Mouse (Mus musculus) stomach, postnatal 0 days (tissue): ENCODE results near the gene Lgals8. TPM values are rescaled to one million over a fixed set of nuclear protein-coding genes. Genes with fewer than 3 reads are reported as not detected.

ENCODE experiments used
- ATAC-seq: fragments of 200-750 bp; cut with Nextera tagmentation; 2 replicates; pipeline ENCODE4 v1.8.0; 2017; ENCODE audit not compliant: low FRiP score, low TSS enrichment
- DNase-seq: peaks from one replicate; pipeline ENCODE4 v3.0.0-alpha.2; 2016; ENCODE audit warnings: low spot score
- H3K27ac ChIP-seq: fragments of 300-500 bp; sonication (generic); replicated peaks from 2 replicates; pipeline ENCODE4 v1.5.1; 2014; ENCODE audit warnings: mild to moderate bottlenecking, control low read depth
- H3K27me3 ChIP-seq: fragments of 300-500 bp; sonication (generic); 2 replicates; pipeline ENCODE4 v1.6.1; 2014; ENCODE audit warnings: low read length; ENCODE audit not compliant: control insufficient read depth, insufficient read depth
- H3K36me3 ChIP-seq: fragments of 300-500 bp; sonication (generic); 2 replicates; pipeline ENCODE4 v1.6.1; 2014; ENCODE audit warnings: low read length, mixed read lengths; ENCODE audit not compliant: control insufficient read depth, insufficient read depth
- H3K4me1 ChIP-seq: fragments of 300-500 bp; sonication (generic); replicated peaks from 2 replicates; pipeline ENCODE4 v1.6.1; 2014; ENCODE audit warnings: antibody characterized with exemption; ENCODE audit not compliant: control insufficient read depth, insufficient read depth
- H3K4me2 ChIP-seq: fragments of 300-500 bp; sonication (generic); replicated peaks from 2 replicates; pipeline ENCODE4 v1.6.1; 2014; ENCODE audit warnings: low read depth, mild to moderate bottlenecking, control low read depth, moderate library complexity
- H3K4me3 ChIP-seq: fragments of 300-500 bp; sonication (generic); 2 replicates; pipeline ENCODE4 v1.5.1; 2014; ENCODE audit warnings: low read depth, low read length, control low read depth
- H3K9ac ChIP-seq: fragments of 300-500 bp; sonication (generic); 2 replicates; pipeline ENCODE4 v1.6.1; 2014; ENCODE audit warnings: mild to moderate bottlenecking, low read length, control low read depth, mixed read lengths
- H3K9me3 ChIP-seq: fragments of 300-500 bp; sonication (generic); 2 replicates; pipeline ENCODE4 v1.6.1; 2016; ENCODE audit warnings: low read length; ENCODE audit not compliant: control insufficient read depth
- CTCF ChIP-seq: IDR thresholded peaks from 2 replicates; pipeline ENCODE4 v1.5.1; 2016; ENCODE audit warnings: antibody characterized with exemption, low read depth, mild to moderate bottlenecking, moderate library complexity
- EP300 ChIP-seq: optimal IDR thresholded peaks from 2 replicates; pipeline ENCODE3; 2016; ENCODE audit warnings: antibody characterized with exemption
- WGBS: fragments of 180-500 bp; shearing (Covaris S2); extraction: QIAGEN DNeasy Blood & Tissue Kit; methylation state at CpG from one replicate; pipeline ENCODE4 v1.1.7; 2014; 5-methylcytosine and 5-hydroxymethylcytosine counted together
- polyA plus RNA-seq: library from polyadenylated mRNA; unstranded; fragments of >200 nt; fragmentation: Nextera tagmentation; extraction: Ambion mirVana; gene quantifications from 2 replicates; pipeline ENCODE4 v1.2.1, GENCODE M21; 2015

The Lgals8 gene
- polyA plus RNA-seq, 1 experiment from 2014 or later, result 24.0 TPM

GRCm38 (mm10) chr13:12456711-12457110 is 8.0 kb downstream of the Lgals8 start:
- WGBS, result 84% methylated on average over 7 of the region's 7 CpGs
- Histone ChIP-seq H3K9ac (no peak overlapping the region), H3K4me3 (no peak overlapping the region), H3K4me1 (no peaks in the 10 kb centered on the region), H3K27ac (no peak overlapping the region), H3K4me2 (no peak overlapping the region), H3K27me3 (no peaks in the 10 kb centered on the region), H3K9me3 (no peaks in the 10 kb centered on the region), H3K36me3 (peaks cover 9% of the 10 kb centered on the region; the same call in 1 of the 2 replicates)
- DNase-seq, result no peak
- TF ChIP-seq CTCF (no peak), EP300 (no peak)
- no peak for ATAC-seq

GRCm38 (mm10) chr13:12454686-12455390 is 9.9 kb downstream of the Lgals8 start:
- Histone ChIP-seq H3K36me3 (peaks cover 13% of the 10 kb centered on the region; the same call in 1 of the 2 replicates), H3K27ac (no peak overlapping the region), H3K4me2 (no peak overlapping the region), H3K9ac (no peak overlapping the region), H3K4me1 (no peaks in the 10 kb centered on the region), H3K4me3 (no peak overlapping the region), H3K9me3 (no peaks in the 10 kb centered on the region), H3K27me3 (no peaks in the 10 kb centered on the region)
- WGBS, result 78% methylated on average over 7 of the region's 7 CpGs
- ATAC-seq (no peak), DNase-seq (no peak)
- TF ChIP-seq CTCF (no peak), EP300 (no peak)

GRCm38 (mm10) chr13:12453150-12453549 is 11.6 kb downstream of the Lgals8 start:
- no peak overlapping the region for H3K27ac ChIP-seq
- H3K4me1 ChIP-seq, result no peaks in the 10 kb centered on the region
- no peak for ATAC-seq
- no peak overlapping the region for H3K4me3 ChIP-seq
- WGBS, result 89% methylated on average over 14 of the region's 14 CpGs
- no peak for DNase-seq
- peaks cover 13% of the 10 kb centered on the region; the same call in 1 of the 2 replicates for H3K36me3 ChIP-seq
- no peaks in the 10 kb centered on the region for H3K9me3 ChIP-seq
- H3K4me2 ChIP-seq, result no peak overlapping the region
- no peaks in the 10 kb centered on the region for H3K27me3 ChIP-seq
- TF ChIP-seq EP300 (no peak), CTCF (no peak)
- H3K9ac ChIP-seq, result no peak overlapping the region

GRCm38 (mm10) chr13:12442008-12442587 is 22.6 kb downstream of the Lgals8 start:
- 45% methylated on average over 2 of the region's 2 CpGs for WGBS

GRCm38 (mm10) chr13:12440813-12441212 is 23.9 kb downstream of the Lgals8 start:
- no peak overlapping the region for H3K4me3 ChIP-seq
- no peak overlapping the region for H3K4me2 ChIP-seq
- H3K9ac ChIP-seq, result no peak overlapping the region
- no peak overlapping the region for H3K27ac ChIP-seq
- 83% methylated on average over 6 of the region's 6 CpGs for WGBS
- peaks cover 10% of the 10 kb centered on the region; the same call in 1 of the 2 replicates for H3K36me3 ChIP-seq
- DNase-seq (no peak), ATAC-seq (no peak)
- no peaks in the 10 kb centered on the region for H3K27me3 ChIP-seq
- H3K4me1 ChIP-seq, result no peaks in the 10 kb centered on the region
- H3K9me3 ChIP-seq, result no peaks in the 10 kb centered on the region
- TF ChIP-seq CTCF, result no peak
- no peak for TF ChIP-seq EP300

More at GRCm38 (mm10) chr13:12442008-12442587, 22.6 kb downstream of the Lgals8 start:
- Histone ChIP-seq H3K9me3 (no peaks in the 10 kb centered on the region), H3K4me2 (no peak overlapping the region), H3K27ac (no peak overlapping the region), H3K36me3 (peaks cover 13% of the 10 kb centered on the region), H3K4me3 (no peak overlapping the region), H3K27me3 (no peaks in the 10 kb centered on the region), H3K9ac (no peak overlapping the region), H3K4me1 (no peaks in the 10 kb centered on the region)
- DNase-seq, result no peak
- TF ChIP-seq EP300 (no peak), CTCF (no peak)
- no peak for ATAC-seq

GRCm38 (mm10) chr13:12439586-12439985 is 25.2 kb downstream of the Lgals8 start:
- H3K27me3 ChIP-seq, result no peaks in the 10 kb centered on the region

More at GRCm38 (mm10) chr13:12439586-12439985, 25.2 kb downstream of the Lgals8 start:
- Histone ChIP-seq H3K27ac (no peak overlapping the region), H3K36me3 (peaks cover 19% of the 10 kb centered on the region), H3K9ac (no peak overlapping the region), H3K9me3 (no peaks in the 10 kb centered on the region), H3K4me1 (no peaks in the 10 kb centered on the region), H3K4me2 (no peak overlapping the region), H3K4me3 (no peak overlapping the region)
- DNase-seq, result no peak
- no peak for ATAC-seq
- 92% methylated on average over 3 of the region's 3 CpGs for WGBS
- TF ChIP-seq CTCF, result no peak
